Mouse (Mus musculus): ENCODE results near the gene Lce3a.

The Lce3a gene

GRCm38 (mm10) chr3:92926130-92926529, at the start of gene Lce3a:
Gene Lce3a, minus strand, starts transcription at chr3:92926230.
- no peak for DNase-seq

- no peak for DNase-seq
Measured at GRCm38 (mm10) chr3:92966761-92967160, 40.7 kb upstream of the Lce3a start, which contains the start of gene Lce3e. Gene Lce3e, plus strand, starts transcription at chr3:92967061.

- no peak for DNase-seq
Measured at GRCm38 (mm10) chr3:92957090-92957489, 31.1 kb upstream of the Lce3a start, which contains the start of gene Lce3d. Gene Lce3d, plus strand, starts transcription at chr3:92957390.

GRCm38 (mm10) chr3:92944186-92944585, 18.2 kb upstream of the Lce3a start, which contains the start of gene Lce3c:
Gene Lce3c, plus strand, starts transcription at chr3:92944486.
- no peak for DNase-seq

GRCm38 (mm10) chr3:92932679-92933078, 6.6 kb upstream of the Lce3a start, which contains the start of gene Lce3b:
Gene Lce3b, plus strand, starts transcription at chr3:92932979.
- DNase-seq: no peak

- DNase-seq: no peak
Measured at GRCm38 (mm10) chr3:92920364-92920763, 5.7 kb downstream of the Lce3a start.

- no peak for DNase-seq
Measured at GRCm38 (mm10) chr3:92907571-92907970, 18.5 kb downstream of the Lce3a start.

GRCm38 (mm10) chr3:92905182-92905581, 20.8 kb downstream of the Lce3a start:
- no peak for DNase-seq

GRCm38 (mm10) chr3:92903640-92904039, 22.4 kb downstream of the Lce3a start:
- DNase-seq: no peak

GRCm38 (mm10) chr3:92902992-92903391, 23.0 kb downstream of the Lce3a start:
- no peak for DNase-seq

- DNase-seq: no peak
Measured at GRCm38 (mm10) chr3:92894489-92894888, 31.5 kb downstream of the Lce3a start.

- DNase-seq: no peak
Measured at GRCm38 (mm10) chr3:92894063-92894462, 32.0 kb downstream of the Lce3a start.

Data from thymus, postnatal 25 days (tissue).